Mouse (Mus musculus) kidney, embryonic 16.5 days (tissue): ENCODE measurements around the gene Crebbp. TPM values are rescaled to one million over a fixed set of nuclear protein-coding genes. Genes with fewer than 3 reads are reported as not detected.
A peak's percentile ranks its signal among the peaks of the same experiment; 100 is the strongest.
"Not testable (repeated sequence)": the region's sequence is repeated elsewhere in the genome, so short reads cannot be mapped to it uniquely, and the experiment has no call there.

Experiments
- ATAC-seq: fragments of 200-750 bp; cut with Nextera tagmentation; 2 replicates; pipeline ENCODE4 v1.8.0; 2017; ENCODE audit warnings: moderate TSS enrichment; ENCODE audit not compliant: low FRiP score, low TSS enrichment
- H3K27ac ChIP-seq: fragments of 300-500 bp; sonication (generic); 2 replicates; pipeline ENCODE4 v1.5.1; 2014; ENCODE audit warnings: low read length
- H3K27me3 ChIP-seq: fragments of 300-500 bp; sonication (generic); 2 replicates; pipeline ENCODE4 v1.6.1; 2014; ENCODE audit warnings: low read length, control low read depth, mixed read lengths; ENCODE audit not compliant: insufficient read depth
- H3K36me3 ChIP-seq: fragments of 300-500 bp; sonication (generic); 2 replicates; pipeline ENCODE4 v1.6.1; 2014; ENCODE audit warnings: low read length, control low read depth, mixed read lengths; ENCODE audit not compliant: insufficient read depth
- H3K4me1 ChIP-seq: fragments of 300-500 bp; sonication (generic); 2 replicates; pipeline ENCODE4 v1.6.1; 2014; ENCODE audit warnings: low read length, control low read depth, mixed read lengths; ENCODE audit not compliant: insufficient read depth
- H3K4me2 ChIP-seq: fragments of 300-500 bp; sonication (generic); replicated peaks from 2 replicates; pipeline ENCODE4 v1.6.1; 2014; ENCODE audit warnings: low read depth, low read length
- H3K4me3 ChIP-seq: fragments of 300-500 bp; sonication (generic); 2 replicates; pipeline ENCODE4 v1.5.1; 2014; ENCODE audit warnings: mild to moderate bottlenecking, low read length
- H3K9ac ChIP-seq: fragments of 300-500 bp; sonication (generic); replicated peaks from 2 replicates; pipeline ENCODE4 v1.6.1; 2014; ENCODE audit warnings: low read length
- H3K9me3 ChIP-seq: fragments of 300-500 bp; sonication (generic); 2 replicates; pipeline ENCODE4 v1.6.1; 2016; ENCODE audit warnings: low read length, control low read depth
- WGBS: fragments of 180-500 bp; shearing (Covaris S2); extraction: QIAGEN DNeasy Blood & Tissue Kit; methylation state at CpG from one replicate; pipeline ENCODE4 v1.1.7; 2014; 5-methylcytosine and 5-hydroxymethylcytosine counted together
- polyA plus RNA-seq: library from polyadenylated mRNA; unstranded; fragments of >200 nt; fragmentation: Nextera tagmentation; extraction: Ambion mirVana; gene quantifications from 2 replicates; pipeline ENCODE4 v1.2.1, GENCODE M21; 2015

The Crebbp gene
- polyA plus RNA-seq = 31.2 and 35.3 TPM in 2 replicates

DNA sequence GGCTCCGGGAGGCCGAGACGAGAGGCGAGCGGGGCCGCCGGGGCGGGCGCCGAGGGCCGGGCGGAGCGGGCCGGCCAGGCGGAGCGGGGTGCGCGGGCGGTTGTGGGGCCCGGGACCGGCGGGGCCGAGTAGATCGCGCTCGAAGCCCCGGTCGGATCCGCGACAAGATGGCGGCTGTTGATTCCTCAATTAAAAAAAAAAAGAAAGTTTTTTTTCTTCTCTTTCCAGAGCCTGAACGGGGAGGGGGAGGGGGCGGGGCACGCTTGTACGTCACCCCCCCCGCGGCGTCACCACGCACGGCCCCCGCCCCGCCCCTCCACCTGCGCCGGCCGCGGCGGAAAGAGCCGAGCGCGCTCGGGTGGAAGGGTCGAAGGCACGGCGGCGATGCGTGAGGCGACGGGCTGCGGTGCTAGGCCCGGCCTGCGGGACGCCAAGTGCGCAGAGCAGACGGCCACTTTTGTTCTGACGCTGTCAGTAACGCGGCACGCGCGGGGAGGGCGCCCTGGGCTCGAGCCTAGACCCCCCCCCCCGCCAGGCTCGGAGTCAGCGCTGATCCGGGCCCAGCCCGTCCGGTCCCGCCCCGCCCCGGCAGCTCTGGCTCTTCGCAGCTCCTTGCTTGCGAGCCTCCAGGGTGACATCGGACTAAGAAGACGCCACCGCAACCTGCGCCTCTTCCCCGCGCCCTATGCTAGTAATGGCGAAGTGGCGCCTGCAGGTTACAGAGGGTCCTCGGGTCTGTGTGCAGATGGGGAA, at the start of gene Crebbp:
Crebbp (minus strand) TSS at position 199 of the 753 bp plus-strand sequence.
- Histone ChIP-seq H3K27ac (peak within 1 kb of the TSS; percentile 99), H3K9me3 (no peaks in the 10 kb centered on the region), H3K27me3 (no peaks in the 10 kb centered on the region), H3K9ac (peak within 1 kb of the TSS; percentile 99), H3K4me1 (peaks cover 14% of the 10 kb centered on the region), H3K4me3 (peak within 1 kb of the TSS; percentile 99), H3K4me2 (peak within 1 kb of the TSS; percentile 86), H3K36me3 (no peaks in the 10 kb centered on the region)
- ATAC-seq = peak; percentile 93
- under 1% methylated on average over 61 of the region's 92 CpGs for WGBS

DNA sequence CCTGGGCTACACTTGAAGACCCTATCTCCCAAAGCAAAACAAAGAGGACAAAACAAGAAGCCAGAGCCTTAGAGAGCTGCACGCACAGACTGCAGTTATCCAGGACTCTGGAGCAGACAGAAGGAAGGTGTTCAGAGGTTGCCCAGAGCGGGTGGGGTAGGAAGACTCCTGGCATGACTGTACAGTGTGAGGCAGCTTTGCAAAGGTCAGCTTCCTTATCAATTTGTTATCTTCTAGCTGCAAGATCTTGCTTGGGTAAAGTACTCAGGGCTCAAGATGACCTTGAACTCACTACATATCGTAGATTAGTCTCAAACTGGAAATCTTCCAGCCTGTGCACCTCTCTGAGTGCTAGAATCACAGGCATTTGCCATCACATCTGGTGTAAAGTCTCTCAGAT, 49.7 kb upstream of the Crebbp start:
- ATAC-seq = no peak

DNA sequence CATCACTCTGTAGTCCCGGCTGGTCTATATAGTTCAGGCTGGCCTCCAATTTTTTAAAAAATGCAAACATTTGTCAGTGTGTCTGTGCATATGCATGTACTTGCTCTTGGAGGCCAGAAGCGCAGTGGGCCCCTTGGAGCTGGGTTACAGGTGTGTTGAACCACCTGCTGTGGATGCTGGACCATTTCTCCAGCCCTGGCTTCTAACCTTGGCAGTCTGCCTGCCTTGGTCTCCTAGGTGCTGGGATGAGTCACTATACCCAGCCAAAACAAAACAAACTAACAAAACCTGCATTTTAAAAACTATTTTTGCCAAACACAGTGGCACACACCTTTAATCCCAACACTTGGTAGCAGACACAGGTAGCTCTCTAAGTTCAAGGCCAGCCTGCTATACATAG, 43.7 kb upstream of the Crebbp start:
- Histone ChIP-seq H3K27me3 (no peaks in the 10 kb centered on the region), H3K4me3 (no peak overlapping the region), H3K36me3 (no peaks in the 10 kb centered on the region), H3K9ac (no peak overlapping the region), H3K27ac (no peak overlapping the region), H3K9me3 (no peaks in the 10 kb centered on the region), H3K4me1 (no peaks in the 10 kb centered on the region), H3K4me2 (no peak overlapping the region)
- WGBS = 87% methylated on average over 2 of the region's 2 CpGs
- no peak for ATAC-seq

More for the DNA sequence above, 49.7 kb upstream of the Crebbp start:
- H3K9ac ChIP-seq = no peak overlapping the region
- H3K27ac ChIP-seq = no peak overlapping the region
- 88% methylated on average over 3 of the region's 3 CpGs for WGBS
- peaks cover 9% of the 10 kb centered on the region for H3K4me1 ChIP-seq
- H3K4me2 ChIP-seq = no peak overlapping the region
- no peaks in the 10 kb centered on the region for H3K27me3 ChIP-seq
- no peaks in the 10 kb centered on the region for H3K9me3 ChIP-seq
- no peaks in the 10 kb centered on the region for H3K36me3 ChIP-seq
- H3K4me3 ChIP-seq = no peak overlapping the region

DNA sequence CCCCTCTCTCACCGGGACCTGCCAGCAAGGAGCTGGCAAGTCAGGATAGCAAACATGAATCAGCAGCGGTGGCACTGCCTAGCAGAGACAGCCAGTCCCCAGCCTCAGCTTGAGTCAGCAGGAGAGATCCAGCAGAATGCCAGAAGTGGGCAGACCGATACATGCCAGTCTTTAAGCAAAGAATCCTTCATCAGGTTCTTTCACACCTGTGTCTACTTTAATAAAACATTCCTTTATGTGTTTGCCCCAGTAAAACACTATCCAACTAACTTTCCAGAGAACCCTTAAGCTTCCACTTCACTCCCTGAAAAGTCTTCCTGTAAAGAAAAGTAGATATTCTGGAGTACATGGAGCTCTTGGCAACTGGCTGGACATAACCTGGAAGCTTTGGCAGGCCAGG, 35.0 kb upstream of the Crebbp start:
- no peak overlapping the region for H3K9ac ChIP-seq
- ATAC-seq = no peak

DNA sequence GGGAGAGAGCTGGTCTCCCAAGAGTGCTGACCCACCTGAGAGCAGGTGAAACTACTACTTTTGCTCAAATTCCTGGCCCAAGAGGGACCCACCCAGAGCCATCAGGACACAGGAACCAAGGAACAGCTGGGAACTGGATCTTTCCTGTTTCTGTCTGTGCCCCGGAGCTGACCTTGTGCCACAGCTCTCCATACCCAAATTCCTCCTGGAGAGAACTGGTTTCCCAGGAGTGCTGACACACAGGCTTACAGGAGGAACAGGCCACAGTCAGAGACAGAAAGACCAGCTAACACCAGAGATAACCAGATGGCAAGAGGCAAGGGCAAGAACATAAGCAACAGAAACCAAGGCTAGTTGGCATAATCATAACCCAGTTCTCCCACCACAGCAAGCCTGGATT, 31.4 kb upstream of the Crebbp start:
- H3K4me1 ChIP-seq, H3K9ac ChIP-seq, H3K9me3 ChIP-seq, H3K4me3 ChIP-seq, H3K4me2 ChIP-seq, H3K27me3 ChIP-seq, H3K27ac ChIP-seq, ATAC-seq, H3K36me3 ChIP-seq: not testable (repeated sequence)
- WGBS = 76% methylated on average over 1 of the region's 1 CpGs

More for the DNA sequence above, 35.0 kb upstream of the Crebbp start:
- H3K27me3 ChIP-seq = no peaks in the 10 kb centered on the region
- no peak overlapping the region for H3K4me2 ChIP-seq
- peaks cover 7% of the 10 kb centered on the region; the same call in 1 of the 2 replicates for H3K9me3 ChIP-seq
- H3K36me3 ChIP-seq = no peaks in the 10 kb centered on the region
- no peak overlapping the region for H3K27ac ChIP-seq
- 90% methylated on average over 3 of the region's 3 CpGs for WGBS
- H3K4me1 ChIP-seq = no peaks in the 10 kb centered on the region
- H3K4me3 ChIP-seq = no peak overlapping the region

DNA sequence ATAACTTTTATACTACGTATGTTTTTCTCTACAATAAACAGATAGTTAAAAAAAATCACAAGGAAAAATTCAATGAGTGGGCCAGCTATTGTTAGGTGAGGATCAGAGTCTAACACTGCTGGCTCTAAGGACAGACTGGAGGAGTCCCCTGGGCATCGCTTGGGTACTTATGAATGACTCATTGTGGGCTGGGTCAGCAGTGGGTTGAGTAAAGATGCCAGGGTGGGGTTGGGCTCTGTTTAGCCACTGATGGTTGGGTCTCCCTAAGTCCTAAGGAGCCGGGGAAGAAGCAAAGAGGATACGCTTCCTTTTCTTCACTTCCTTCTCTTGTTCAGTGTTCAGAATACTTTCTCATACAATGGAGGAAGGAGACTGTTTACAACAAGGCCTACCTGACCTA, 22.3 kb upstream of the Crebbp start:
- 79% methylated on average over 4 of the region's 4 CpGs for WGBS
- H3K27me3 ChIP-seq = no peaks in the 10 kb centered on the region
- no peaks in the 10 kb centered on the region for H3K4me1 ChIP-seq
- H3K9me3 ChIP-seq = no peaks in the 10 kb centered on the region
- no peak for ATAC-seq
- no peak overlapping the region for H3K27ac ChIP-seq
- H3K9ac ChIP-seq = no peak overlapping the region
- no peak overlapping the region for H3K4me3 ChIP-seq
- no peak overlapping the region for H3K4me2 ChIP-seq
- no peaks in the 10 kb centered on the region for H3K36me3 ChIP-seq

DNA sequence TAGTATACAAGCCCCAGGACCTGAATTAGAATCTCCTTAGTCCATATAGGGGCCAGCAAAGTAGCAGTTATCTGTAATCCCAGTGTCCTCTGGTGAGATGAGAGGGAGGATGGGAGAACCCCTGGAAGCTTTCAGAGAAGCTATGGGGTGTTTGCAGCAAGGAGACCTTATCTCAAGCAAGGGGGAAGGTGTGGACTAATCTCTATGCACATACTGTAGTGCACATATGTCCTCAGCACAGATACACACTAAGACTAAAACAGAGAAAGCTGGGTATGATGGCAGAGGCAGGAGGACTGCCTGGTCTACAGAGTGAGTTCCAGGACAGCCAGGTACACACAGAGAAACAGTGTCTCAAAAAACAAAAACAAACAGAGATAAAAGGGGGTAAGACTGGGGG, 21.8 kb upstream of the Crebbp start:
- no peaks in the 10 kb centered on the region for H3K4me1 ChIP-seq
- H3K4me3 ChIP-seq = no peak overlapping the region
- H3K9me3 ChIP-seq = no peaks in the 10 kb centered on the region
- H3K27me3 ChIP-seq = no peaks in the 10 kb centered on the region
- ATAC-seq = no peak
- no peak overlapping the region for H3K27ac ChIP-seq
- no peak overlapping the region for H3K4me2 ChIP-seq
- no peak overlapping the region for H3K9ac ChIP-seq
- no peaks in the 10 kb centered on the region for H3K36me3 ChIP-seq

DNA sequence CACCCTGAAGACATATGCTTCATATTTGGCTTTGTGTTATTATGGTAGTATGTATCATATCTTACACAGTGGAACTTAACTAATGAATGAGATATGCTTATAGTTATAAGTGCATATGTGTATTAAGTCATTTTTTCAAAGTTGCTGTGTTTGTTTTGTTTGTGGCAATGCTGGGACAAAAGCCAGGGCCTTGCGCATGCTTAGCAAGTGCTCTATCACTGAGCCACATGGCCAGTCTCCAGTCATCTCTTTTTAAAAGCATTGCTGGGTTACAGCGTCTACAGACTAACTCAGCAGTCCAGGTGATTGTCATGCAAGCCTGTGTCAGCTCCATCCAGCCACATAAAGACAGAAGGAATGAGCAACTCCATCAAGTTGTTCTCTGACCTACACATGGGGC, 12.0 kb upstream of the Crebbp start:
- no peaks in the 10 kb centered on the region for H3K4me1 ChIP-seq
- H3K36me3 ChIP-seq = no peaks in the 10 kb centered on the region
- WGBS = 78% methylated on average over 2 of the region's 2 CpGs
- no peak overlapping the region for H3K4me2 ChIP-seq
- ATAC-seq = no peak
- H3K27ac ChIP-seq = no peak overlapping the region
- H3K9ac ChIP-seq = no peak overlapping the region
- H3K27me3 ChIP-seq = no peaks in the 10 kb centered on the region
- H3K4me3 ChIP-seq = no peak overlapping the region
- no peaks in the 10 kb centered on the region for H3K9me3 ChIP-seq

DNA sequence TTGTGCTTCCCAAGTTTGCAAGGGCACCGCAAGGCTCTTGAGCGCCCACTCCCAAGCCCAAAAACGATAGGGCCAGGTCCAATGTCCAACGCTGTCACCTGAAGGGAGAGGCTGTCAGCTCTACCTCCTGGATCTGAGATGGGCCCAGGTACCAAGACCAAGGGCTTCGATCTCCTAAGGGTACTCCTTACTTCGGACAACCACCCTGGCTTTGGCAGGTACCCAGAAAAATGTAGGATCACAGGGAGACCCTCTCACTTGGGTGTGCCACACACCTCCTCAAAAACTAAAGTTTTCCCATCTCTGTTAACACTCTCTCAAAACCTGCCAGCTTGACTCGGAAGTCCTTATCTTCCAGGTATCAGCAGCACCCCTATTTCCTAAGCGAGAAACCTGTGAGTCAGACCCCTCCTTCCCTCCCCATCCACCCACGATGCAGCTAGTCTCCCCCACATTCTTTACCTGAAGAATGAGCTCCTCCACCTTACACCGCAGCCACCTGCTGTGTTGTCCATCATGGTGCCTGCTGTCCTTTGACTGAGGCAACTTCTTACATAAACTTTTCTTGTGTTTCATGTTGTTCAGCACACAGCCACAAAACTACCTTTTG, 939 bp upstream of the Crebbp start:
- Histone ChIP-seq H3K9me3 (no peaks in the 10 kb centered on the region), H3K9ac (peak overlapping the region; percentile 99), H3K36me3 (no peaks in the 10 kb centered on the region), H3K4me2 (peak overlapping the region; percentile 81), H3K27me3 (no peaks in the 10 kb centered on the region), H3K4me3 (peak overlapping the region; percentile 99), H3K4me1 (peaks cover 12% of the 10 kb centered on the region), H3K27ac (no peak overlapping the region)
- ATAC-seq = peak; percentile 24
- 37% methylated on average over 10 of the region's 10 CpGs for WGBS
